Mouse (Mus musculus) liver, adult 2 months (tissue): Measurements from ENCODE around the gene Adck2. TPM values are rescaled to one million over a fixed set of nuclear protein-coding genes. Genes with fewer than 3 reads are reported as not detected.

ENCODE experiments used
- DNase-seq: peaks from one replicate; pipeline ENCODE4 v3.0.0-alpha.2; 2011; ENCODE audit warnings: low read depth, low spot score; ENCODE audit errors: extremely low read depth
- H3K27ac ChIP-seq: fragments of 200-500 bp; replicated peaks from 2 replicates; pipeline ENCODE4 v1.5.1; 2012; ENCODE audit warnings: low read depth, mild to moderate bottlenecking, control low read depth, inconsistent platforms, low read length; ENCODE audit not compliant: insufficient read depth
- H3K27me3 ChIP-seq: fragments of 200-500 bp; 2 replicates; pipeline ENCODE4 v1.6.1; 2012; ENCODE audit warnings: mild to moderate bottlenecking, moderate library complexity, low read length, inconsistent platforms; ENCODE audit not compliant: control insufficient read depth, insufficient read depth
- H3K36me3 ChIP-seq: fragments of 200-500 bp; 2 replicates; pipeline ENCODE4 v1.6.1; 2012; ENCODE audit warnings: low read length, inconsistent platforms; ENCODE audit not compliant: control insufficient read depth, insufficient read depth
- H3K4me1 ChIP-seq: fragments of 200-500 bp; 2 replicates; pipeline ENCODE4 v1.6.1; 2011; ENCODE audit warnings: low read length; ENCODE audit not compliant: control insufficient read depth, insufficient read depth
- H3K4me3 ChIP-seq: fragments of 200-500 bp; 2 replicates; pipeline ENCODE4 v1.5.1; 2011; ENCODE audit warnings: low read depth, mild to moderate bottlenecking, control low read depth, low read length, moderate library complexity; ENCODE audit not compliant: insufficient read depth
- H3K79me2 ChIP-seq: fragments of 200-500 bp; 2 replicates; pipeline ENCODE4 v1.6.1; 2012; ENCODE audit warnings: inconsistent platforms, mild to moderate bottlenecking, low read length, moderate library complexity; ENCODE audit not compliant: control insufficient read depth, insufficient read depth
- H3K9ac ChIP-seq: fragments of 200-500 bp; 2 replicates; pipeline ENCODE4 v1.6.1; 2012; ENCODE audit warnings: low read depth, mild to moderate bottlenecking, control low read depth, inconsistent platforms, low read length
- CTCF ChIP-seq: fragments of 200-500 bp; IDR thresholded peaks from 2 replicates; pipeline ENCODE4 v1.5.1; 2011; ENCODE audit warnings: low read depth, low read length, control low read depth
- POLR2A ChIP-seq: fragments of 200-500 bp; IDR thresholded peaks from 2 replicates; pipeline ENCODE4 v1.6.1; 2011; ENCODE audit warnings: low read length, control low read depth; ENCODE audit not compliant: insufficient read depth; ENCODE audit errors: extremely low read depth
- WGBS: fragments of 180-500 bp; shearing (Covaris S2); methylation state at CpG from one replicate; pipeline ENCODE4 v1.1.7; 2018; 5-methylcytosine and 5-hydroxymethylcytosine counted together
- polyA plus RNA-seq: library from polyadenylated mRNA; depleted of rRNA; stranded (reverse); fragments of >200 nt; gene quantifications from 2 replicates; pipeline ENCODE4 v1.2.3, GENCODE M21; 2012
- total RNA-seq: library from RNA; depleted of rRNA; stranded (reverse); fragments of >200 nt; gene quantifications from 2 replicates; pipeline ENCODE4 v1.2.3, GENCODE M21; 2014

Adck2 gene
- total and polyA plus RNA-seq, 2 experiments = 4.4 to 5.1 TPM

GRCm38 (mm10) chr6:39534944-39535343, 38.7 kb upstream of the Adck2 start:
- Histone ChIP-seq H3K4me1 (no peaks in the 10 kb centered on the region), H3K27ac (no peak overlapping the region), H3K4me3 (no peak overlapping the region), H3K9ac (no peak overlapping the region), H3K27me3 (no peaks in the 10 kb centered on the region), H3K79me2 (no peaks in the 10 kb centered on the region), H3K36me3 (no peaks in the 10 kb centered on the region)
- no peak for TF ChIP-seq POLR2A
- no peak for TF ChIP-seq CTCF
- DNase-seq = no peak

- H3K79me2 ChIP-seq = no peaks in the 10 kb centered on the region
- TF ChIP-seq CTCF (no peak), POLR2A (no peak)
- WGBS = 58% methylated on average over 1 of the region's 1 CpGs
- no peaks in the 10 kb centered on the region for H3K4me1 ChIP-seq
- H3K27me3 ChIP-seq = no peaks in the 10 kb centered on the region
- no peak for DNase-seq
- H3K9ac ChIP-seq = no peak overlapping the region
- no peak overlapping the region for H3K27ac ChIP-seq
- no peaks in the 10 kb centered on the region for H3K36me3 ChIP-seq
- H3K4me3 ChIP-seq = no peak overlapping the region
These were observed 37.1 kb upstream of the Adck2 start for GRCm38 (mm10) chr6:39536621-39537020.

GRCm38 (mm10) chr6:39537276-39537675, 36.4 kb upstream of the Adck2 start:
- H3K4me3 ChIP-seq = no peak overlapping the region
- no peaks in the 10 kb centered on the region for H3K79me2 ChIP-seq
- 91% methylated on average over 5 of the region's 5 CpGs for WGBS
- no peak for TF ChIP-seq POLR2A
- no peak for TF ChIP-seq CTCF
- DNase-seq = no peak
- no peaks in the 10 kb centered on the region for H3K36me3 ChIP-seq
- H3K27ac ChIP-seq = no peak overlapping the region
- no peak overlapping the region for H3K9ac ChIP-seq
- no peaks in the 10 kb centered on the region for H3K4me1 ChIP-seq
- no peaks in the 10 kb centered on the region for H3K27me3 ChIP-seq

- WGBS = 69% methylated on average over 8 of the region's 8 CpGs
- no peak overlapping the region for H3K9ac ChIP-seq
- H3K4me3 ChIP-seq = no peak overlapping the region
- no peaks in the 10 kb centered on the region for H3K27me3 ChIP-seq
- H3K79me2 ChIP-seq = no peaks in the 10 kb centered on the region
- TF ChIP-seq POLR2A (no peak), CTCF (no peak)
- no peak for DNase-seq
- peaks cover 7% of the 10 kb centered on the region; the same call in 1 of the 2 replicates for H3K4me1 ChIP-seq
- no peaks in the 10 kb centered on the region for H3K36me3 ChIP-seq
- no peak overlapping the region for H3K27ac ChIP-seq
These were observed 35.4 kb upstream of the Adck2 start for GRCm38 (mm10) chr6:39538227-39538626.

GRCm38 (mm10) chr6:39539679-39540155, 34.0 kb upstream of the Adck2 start:
- 68% methylated on average over 7 of the region's 7 CpGs for WGBS
- no peaks in the 10 kb centered on the region for H3K27me3 ChIP-seq
- no peak overlapping the region for H3K4me3 ChIP-seq
- H3K4me1 ChIP-seq = peaks cover 7% of the 10 kb centered on the region; the same call in 1 of the 2 replicates
- DNase-seq = peak; percentile 39
- no peaks in the 10 kb centered on the region for H3K79me2 ChIP-seq
- H3K36me3 ChIP-seq = no peaks in the 10 kb centered on the region
- TF ChIP-seq POLR2A = no peak
- TF ChIP-seq CTCF = no peak
- peak overlapping the region; percentile 25 for H3K27ac ChIP-seq
- H3K9ac ChIP-seq = no peak overlapping the region

- H3K4me1 ChIP-seq = peaks cover 7% of the 10 kb centered on the region; the same call in 1 of the 2 replicates
- TF ChIP-seq CTCF = no peak
- TF ChIP-seq POLR2A = no peak
- no peak overlapping the region for H3K4me3 ChIP-seq
- DNase-seq = no peak
- H3K36me3 ChIP-seq = no peaks in the 10 kb centered on the region
- no peaks in the 10 kb centered on the region for H3K27me3 ChIP-seq
- H3K79me2 ChIP-seq = no peaks in the 10 kb centered on the region
- no peak overlapping the region for H3K27ac ChIP-seq
- H3K9ac ChIP-seq = no peak overlapping the region
- WGBS = 59% methylated on average over 2 of the region's 2 CpGs
These were observed 33.1 kb upstream of the Adck2 start for GRCm38 (mm10) chr6:39540563-39540962.
